Mouse (Mus musculus): ENCODE data around the gene Card19.
A peak's percentile ranks its signal among the peaks of the same experiment; 100 is the strongest.

The Card19 gene

GRCm38 (mm10) chr13:49215504-49216219 lies at the start of gene Card19:
Card19 (minus strand) TSS chr13:49216037.
- peak; percentile 95 for DNase-seq (ENCODE audit: low read depth, low spot score)

- peak; percentile 34 for DNase-seq (ENCODE audit: low read depth, low spot score)
Measured at GRCm38 (mm10) chr13:49260036-49260722, 44.3 kb upstream of the Card19 start.

- no peak for DNase-seq (ENCODE audit: low read depth, low spot score)
Measured at GRCm38 (mm10) chr13:49257819-49258313, 42.0 kb upstream of the Card19 start.

GRCm38 (mm10) chr13:49252746-49253145 lies 36.9 kb upstream of the Card19 start:
- no peak for DNase-seq (ENCODE audit: low read depth, low spot score)

GRCm38 (mm10) chr13:49252113-49252512 lies 36.3 kb upstream of the Card19 start:
- DNase-seq (ENCODE audit: low read depth, low spot score) = no peak

GRCm38 (mm10) chr13:49250716-49251517 lies 35.1 kb upstream of the Card19 start:
- DNase-seq (ENCODE audit: low read depth, low spot score) = no peak

GRCm38 (mm10) chr13:49249634-49250033 lies 33.8 kb upstream of the Card19 start:
- DNase-seq (ENCODE audit: low read depth, low spot score) = no peak

GRCm38 (mm10) chr13:49248923-49249322 lies 33.1 kb upstream of the Card19 start:
- DNase-seq (ENCODE audit: low read depth, low spot score) = peak; percentile 53

- no peak for DNase-seq (ENCODE audit: low read depth, low spot score)
Measured at GRCm38 (mm10) chr13:49248467-49248862, 32.6 kb upstream of the Card19 start, which contains the start of gene Susd3. Susd3 (minus strand) TSS chr13:49248706.

GRCm38 (mm10) chr13:49247740-49248466 lies 32.1 kb upstream of the Card19 start:
- peak; percentile 86 for DNase-seq (ENCODE audit: low read depth, low spot score)

- DNase-seq (ENCODE audit: low read depth, low spot score) = peak; percentile 47
Measured at GRCm38 (mm10) chr13:49247232-49247739, 31.4 kb upstream of the Card19 start.

GRCm38 (mm10) chr13:49246626-49247025 lies 30.8 kb upstream of the Card19 start:
- no peak for DNase-seq (ENCODE audit: low read depth, low spot score)

- DNase-seq (ENCODE audit: low read depth, low spot score) = no peak
Measured at GRCm38 (mm10) chr13:49246011-49246410, 30.2 kb upstream of the Card19 start.

- DNase-seq (ENCODE audit: low read depth, low spot score) = no peak
Measured at GRCm38 (mm10) chr13:49245251-49245650, 29.4 kb upstream of the Card19 start.

- no peak for DNase-seq (ENCODE audit: low read depth, low spot score)
Measured at GRCm38 (mm10) chr13:49243492-49243891, 27.7 kb upstream of the Card19 start.

- DNase-seq (ENCODE audit: low read depth, low spot score) = peak; percentile 95
Measured at GRCm38 (mm10) chr13:49242321-49243065, 26.7 kb upstream of the Card19 start.

- no peak for DNase-seq (ENCODE audit: low read depth, low spot score)
Measured at GRCm38 (mm10) chr13:49238737-49239136, 22.9 kb upstream of the Card19 start.

- no peak for DNase-seq (ENCODE audit: low read depth, low spot score)
Measured at GRCm38 (mm10) chr13:49237617-49238016, 21.8 kb upstream of the Card19 start.

GRCm38 (mm10) chr13:49234711-49235110 lies 18.9 kb upstream of the Card19 start:
- DNase-seq (ENCODE audit: low read depth, low spot score) = no peak
